Mouse (Mus musculus) stomach, postnatal 0 days (tissue): Measurements from ENCODE around the gene Trappc10.

Experiments
- CTCF ChIP-seq: IDR thresholded peaks from 2 replicates; pipeline ENCODE4 v1.5.1; 2016; ENCODE audit warnings: antibody characterized with exemption, low read depth, mild to moderate bottlenecking, moderate library complexity
- EP300 ChIP-seq: optimal IDR thresholded peaks from 2 replicates; pipeline ENCODE3; 2016; ENCODE audit warnings: antibody characterized with exemption

DNA sequence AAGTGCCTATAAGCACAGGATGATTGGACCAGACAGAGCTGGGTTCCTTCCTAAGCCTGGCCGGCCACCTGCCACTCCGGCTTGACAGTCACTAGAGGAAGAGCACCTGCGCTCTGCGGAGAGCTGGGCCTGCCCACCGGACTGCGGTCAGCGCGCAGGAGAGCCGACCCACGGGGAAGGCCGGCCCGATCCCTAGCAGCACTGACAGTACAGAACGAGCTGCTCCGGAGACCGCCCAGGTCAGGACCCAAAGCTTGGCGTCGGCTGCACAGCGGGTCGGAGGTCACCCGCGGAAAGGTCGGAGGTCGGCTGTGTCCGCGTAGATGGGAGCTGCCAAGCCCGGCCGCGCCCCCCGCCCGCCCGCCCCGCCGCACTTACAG lies 393 bp downstream of the Trappc10 start:
- no peak for TF ChIP-seq EP300
- TF ChIP-seq CTCF = no peak
